Mouse (Mus musculus) bone marrow macrophage, adult 2 months (primary cell): ENCODE data around the gene Cisd3. TPM values are rescaled to one million over a fixed set of nuclear protein-coding genes. Genes with fewer than 3 reads are reported as not detected.

Source experiments
- H3K27ac ChIP-seq: 2 replicates; pipeline ENCODE4 v1.5.1; 2012; ENCODE audit warnings: low read depth, low read length; ENCODE audit not compliant: insufficient read depth
- H3K4me1 ChIP-seq: 2 replicates; pipeline ENCODE4 v1.6.1; 2012; ENCODE audit warnings: low read length; ENCODE audit not compliant: control insufficient read depth, insufficient read depth
- H3K4me3 ChIP-seq: 2 replicates; pipeline ENCODE4 v1.5.1; 2012; ENCODE audit warnings: mild to moderate bottlenecking, low read length, moderate library complexity; ENCODE audit not compliant: insufficient read depth
- CTCF ChIP-seq: IDR thresholded peaks from 2 replicates; pipeline ENCODE4 v1.5.1; 2012; ENCODE audit warnings: low read depth, mild to moderate bottlenecking, low read length, moderate library complexity
- POLR2A ChIP-seq: IDR thresholded peaks from 2 replicates; pipeline ENCODE4 v1.6.1; 2012; ENCODE audit warnings: mild to moderate bottlenecking, low read depth, low read length, borderline replicate concordance
- polyA plus RNA-seq: library from polyadenylated mRNA; stranded (reverse); fragments of >200 nt; gene quantifications from 2 replicates; pipeline ENCODE4 v1.2.4, GENCODE M21; 2012; ENCODE audit not compliant: missing spikeins, insufficient read depth, insufficient read length

Cisd3 gene
- polyA plus RNA-seq, 1 experiment, result 45.2 TPM

GRCm38 (mm10) chr11:97670234-97671176, 15.1 kb upstream of the Cisd3 start:
- no peaks in the 10 kb centered on the region for H3K4me1 ChIP-seq
- H3K4me3 ChIP-seq, result no peak overlapping the region
- TF ChIP-seq POLR2A, result no peak
- no peak for TF ChIP-seq CTCF
- no peak overlapping the region for H3K27ac ChIP-seq

- Histone ChIP-seq H3K4me1 (no peaks in the 10 kb centered on the region), H3K27ac (no peak overlapping the region), H3K4me3 (no peak overlapping the region)
- TF ChIP-seq POLR2A, result no peak
- no peak for TF ChIP-seq CTCF
These were observed 14.5 kb upstream of the Cisd3 start for GRCm38 (mm10) chr11:97671177-97671527.

DNA sequence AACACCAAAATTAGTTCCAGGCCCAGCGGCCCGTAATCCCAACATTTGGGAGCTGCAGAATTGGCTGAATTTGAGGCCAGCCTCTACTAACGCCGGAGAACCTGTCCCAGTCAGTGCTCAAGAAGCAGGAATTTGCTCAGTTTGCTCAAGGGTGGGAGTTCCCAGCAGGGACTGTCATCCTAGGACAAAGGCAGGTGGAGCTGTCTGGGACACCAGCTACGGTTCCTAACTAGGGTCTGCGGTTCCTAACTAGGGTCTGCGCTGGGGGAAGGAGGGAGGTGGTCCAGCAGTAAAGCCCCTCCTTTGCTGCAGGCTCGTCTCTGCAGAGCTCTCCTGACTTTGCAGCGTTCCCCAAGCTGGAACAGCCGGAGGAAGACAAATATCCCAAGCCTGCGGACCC, 12.5 kb upstream of the Cisd3 start:
- Histone ChIP-seq H3K4me3 (no peak overlapping the region), H3K4me1 (no peaks in the 10 kb centered on the region), H3K27ac (no peak overlapping the region)
- TF ChIP-seq POLR2A, result no peak
- no peak for TF ChIP-seq CTCF

DNA sequence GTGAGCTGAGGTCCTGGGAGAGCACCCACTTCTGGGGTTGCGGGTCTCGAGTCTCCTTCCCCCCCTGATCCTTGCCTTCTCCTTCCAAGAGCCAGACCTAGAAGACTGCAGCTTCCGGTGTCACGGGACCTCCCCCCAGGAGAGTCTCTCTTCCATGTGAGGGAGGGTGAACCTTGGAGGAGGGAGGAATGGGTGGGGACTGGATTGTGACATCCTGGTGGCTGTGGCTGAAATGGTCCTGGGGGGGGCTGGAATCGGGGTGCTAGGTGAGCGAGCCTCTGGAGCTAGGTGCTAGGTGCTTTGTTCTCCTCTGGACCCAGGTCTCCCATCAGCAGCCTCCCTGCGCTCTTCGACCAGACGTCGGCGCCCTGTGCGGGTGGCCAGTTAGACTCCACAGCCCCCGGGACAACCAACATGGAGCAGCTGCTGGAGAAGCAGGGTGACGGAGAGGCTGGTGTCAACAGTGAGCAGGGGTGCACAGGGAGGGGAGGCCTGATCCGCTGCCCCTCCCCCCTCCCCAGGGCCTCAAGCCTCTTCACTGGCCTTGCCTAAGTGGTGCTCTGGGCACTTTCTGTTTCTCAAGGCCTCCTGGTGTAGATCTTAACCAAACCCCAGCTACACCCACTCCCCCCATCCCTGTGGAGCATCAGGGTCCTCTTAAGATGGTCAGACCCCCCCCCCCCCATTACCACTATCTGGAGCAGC, 9.4 kb upstream of the Cisd3 start:
- no peak for TF ChIP-seq CTCF
- no peak for TF ChIP-seq POLR2A
- Histone ChIP-seq H3K4me3 (no peak overlapping the region), H3K27ac (no peak overlapping the region), H3K4me1 (no peaks in the 10 kb centered on the region)

DNA sequence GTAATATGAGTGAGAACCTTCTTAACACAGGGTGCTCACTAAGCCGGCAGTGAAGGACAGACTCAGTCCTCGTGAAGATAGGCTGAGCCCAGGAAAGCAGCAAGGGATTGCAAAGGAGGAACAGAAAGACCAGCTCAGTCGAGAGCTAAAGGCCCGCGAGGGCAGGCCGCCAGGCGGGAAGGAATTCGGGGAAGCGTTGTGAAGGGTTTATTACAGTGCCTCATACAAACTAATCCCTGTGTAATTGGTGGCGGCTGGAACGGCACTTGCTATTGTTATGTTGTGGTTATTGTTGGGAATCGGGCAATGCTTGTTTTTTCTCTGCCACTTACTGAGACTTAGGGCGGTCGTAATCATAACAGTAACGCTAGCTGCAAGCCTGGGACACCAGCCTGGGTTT, 8.2 kb upstream of the Cisd3 start:
- TF ChIP-seq POLR2A (no peak), CTCF (no peak)
- no peaks in the 10 kb centered on the region for H3K4me1 ChIP-seq
- H3K27ac ChIP-seq, result no peak overlapping the region
- H3K4me3 ChIP-seq, result no peak overlapping the region

GRCm38 (mm10) chr11:97677842-97678241, 7.8 kb upstream of the Cisd3 start:
- Histone ChIP-seq H3K27ac (no peak overlapping the region), H3K4me3 (no peak overlapping the region), H3K4me1 (no peaks in the 10 kb centered on the region)
- TF ChIP-seq CTCF, result no peak

GRCm38 (mm10) chr11:97678301-97678700, 7.3 kb upstream of the Cisd3 start:
- Histone ChIP-seq H3K4me1 (no peaks in the 10 kb centered on the region), H3K27ac (no peak overlapping the region), H3K4me3 (no peak overlapping the region)
- TF ChIP-seq CTCF (no peak), POLR2A (no peak)

GRCm38 (mm10) chr11:97680430-97680829, 5.2 kb upstream of the Cisd3 start:
- TF ChIP-seq POLR2A (no peak), CTCF (no peak)
- H3K4me1 ChIP-seq, result peaks cover 17% of the 10 kb centered on the region
- no peak overlapping the region for H3K27ac ChIP-seq
- H3K4me3 ChIP-seq, result no peak overlapping the region

DNA sequence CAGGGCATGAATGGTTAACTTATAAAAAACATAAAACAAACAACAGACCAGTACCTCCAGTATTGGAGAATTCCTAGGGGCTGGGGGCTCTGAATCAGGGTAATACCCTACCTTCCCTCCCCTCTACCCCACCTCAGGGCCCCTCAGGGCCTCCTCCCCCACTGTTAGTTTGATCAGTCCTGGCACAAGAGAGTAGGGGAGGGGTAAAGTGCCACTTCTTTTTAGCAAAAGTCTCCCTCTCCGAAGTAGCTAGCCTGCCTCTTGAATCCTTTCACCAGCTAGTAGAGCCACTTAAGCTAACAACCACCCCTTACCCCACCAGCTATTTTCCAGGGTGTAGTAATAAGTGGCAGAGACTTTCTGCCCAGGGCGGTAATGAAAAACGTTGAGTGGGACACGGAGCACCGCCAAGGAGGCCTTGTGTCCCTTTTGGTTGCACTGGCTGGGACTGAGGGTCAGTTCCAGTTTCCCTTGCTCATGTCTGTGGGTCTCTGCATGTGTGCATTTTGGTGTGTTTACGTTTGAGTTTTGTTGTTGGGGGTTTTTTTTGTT, 3.0 kb upstream of the Cisd3 start:
- no peak for TF ChIP-seq POLR2A
- no peak for TF ChIP-seq CTCF
- Histone ChIP-seq H3K4me3 (no peak overlapping the region), H3K27ac (no peak overlapping the region), H3K4me1 (peaks cover 27% of the 10 kb centered on the region)

- TF ChIP-seq CTCF, result no peak
- TF ChIP-seq POLR2A, result no peak
- H3K4me3 ChIP-seq, result no peak overlapping the region
- H3K27ac ChIP-seq, result peak overlapping the region; percentile 17; the same call in 1 of the 2 replicates
- peaks cover 27% of the 10 kb centered on the region for H3K4me1 ChIP-seq
These were observed 1.5 kb upstream of the Cisd3 start for GRCm38 (mm10) chr11:97684063-97684680.
